Mouse (Mus musculus): ENCODE data around the gene Polr3e.

Gene Polr3e

DNA sequence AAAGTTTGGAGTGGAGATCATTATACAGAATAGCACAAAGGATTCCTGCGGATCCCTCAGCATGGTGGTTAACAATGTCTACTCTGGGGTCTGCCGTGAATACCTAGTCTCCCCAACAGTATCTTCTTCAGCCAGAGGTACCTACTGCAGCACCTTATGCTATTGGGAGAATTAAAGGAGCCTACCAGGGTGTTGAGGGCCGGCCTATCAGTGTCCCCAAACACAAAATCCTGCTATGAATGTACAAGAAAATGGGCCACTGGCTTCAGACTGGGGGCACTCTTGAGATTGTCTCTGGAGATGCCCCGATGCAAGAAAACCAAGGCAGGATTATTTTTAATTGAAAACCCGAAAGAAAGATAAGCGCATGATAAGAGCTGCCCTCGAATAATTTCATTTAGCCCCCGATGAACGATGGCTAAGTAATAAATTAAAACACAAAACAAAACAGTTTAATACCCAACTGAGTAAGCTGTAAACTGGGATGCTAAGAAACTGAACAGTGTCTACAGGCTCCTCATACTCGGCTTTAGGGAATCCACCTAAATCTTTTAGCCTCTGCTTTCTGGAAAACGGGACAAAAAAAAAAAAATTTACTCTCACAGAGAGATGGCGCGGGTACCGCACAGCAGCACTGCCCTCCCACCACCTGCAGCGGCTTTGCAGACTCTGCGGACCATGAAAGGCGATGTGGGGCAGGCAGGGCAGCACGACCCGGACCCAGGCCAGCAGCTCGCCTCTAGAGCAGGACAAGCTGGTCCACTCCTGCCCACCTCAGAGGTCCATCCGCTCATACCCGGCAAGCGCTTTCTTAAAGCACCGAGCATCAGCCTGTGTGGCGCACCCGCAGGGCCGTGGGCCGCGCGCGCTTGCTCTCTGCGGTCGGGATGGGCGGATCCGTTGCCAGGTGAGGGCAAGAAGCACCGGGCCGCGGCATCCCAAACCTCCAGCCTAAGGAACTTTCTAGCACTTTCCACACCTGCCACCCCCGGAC, 63.7 kb downstream of the Polr3e start:
- DNase-seq: peak; percentile 59 to 75

DNA sequence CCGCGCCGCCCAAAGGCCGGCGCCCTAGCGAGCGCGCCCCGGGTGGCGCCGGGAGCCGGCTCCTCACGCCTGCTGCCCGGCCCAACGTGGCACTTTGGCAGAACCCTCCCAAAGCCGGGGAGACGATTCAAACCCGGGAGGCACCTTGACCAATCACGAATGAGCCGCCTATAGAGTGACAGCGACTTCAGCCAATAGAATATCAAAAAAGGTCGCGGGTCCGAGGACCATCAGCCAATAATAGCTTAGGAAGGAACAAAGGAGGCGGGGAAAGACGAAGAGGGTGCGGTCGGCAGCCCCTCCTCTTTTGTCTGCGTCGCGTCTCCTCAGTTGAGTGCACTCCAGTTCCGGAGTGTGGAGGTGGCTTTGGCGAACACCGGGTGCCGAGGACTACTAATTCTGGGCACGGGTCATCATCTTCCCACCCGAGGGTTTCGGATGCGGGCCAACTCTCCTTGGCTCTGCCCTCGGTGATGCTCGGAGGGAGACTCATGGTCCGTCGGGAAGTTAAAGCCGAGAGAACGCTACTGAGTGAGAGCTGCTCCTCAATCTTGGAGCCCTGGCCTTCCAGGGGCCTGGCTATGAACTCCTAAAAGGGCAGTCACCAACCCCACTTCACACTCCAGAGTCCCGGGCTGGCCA, 64.8 kb downstream of the Polr3e start, which contains the start of the genes Cdr2 and Mfsd13b:
Cdr2 (minus strand) TSS at position 113 of the 642 bp plus-strand sequence.
Mfsd13b (plus strand) TSS at position 310 of the 642 bp plus-strand sequence.
- peak; percentile 89 to 93 for DNase-seq

DNA sequence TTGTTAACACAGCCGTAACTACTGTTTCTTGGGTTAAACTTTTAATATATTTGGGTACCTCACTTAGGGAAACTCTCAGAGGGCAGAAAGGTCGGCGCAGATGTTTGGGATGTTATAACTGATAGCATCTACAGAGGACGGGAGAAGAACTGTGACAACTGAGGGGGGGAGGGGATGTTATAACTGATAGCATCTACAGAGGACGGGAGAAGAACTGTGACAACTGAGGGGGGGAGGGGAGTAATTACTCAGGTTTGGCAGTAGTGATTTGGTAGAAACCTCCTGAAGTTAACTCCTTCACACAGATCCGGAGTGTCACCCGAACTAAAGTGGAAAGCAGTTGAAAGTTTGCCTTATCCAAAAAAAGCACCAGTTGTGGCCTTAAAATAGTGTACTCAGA, 65.4 kb downstream of the Polr3e start:
- DNase-seq: no peak

DNA sequence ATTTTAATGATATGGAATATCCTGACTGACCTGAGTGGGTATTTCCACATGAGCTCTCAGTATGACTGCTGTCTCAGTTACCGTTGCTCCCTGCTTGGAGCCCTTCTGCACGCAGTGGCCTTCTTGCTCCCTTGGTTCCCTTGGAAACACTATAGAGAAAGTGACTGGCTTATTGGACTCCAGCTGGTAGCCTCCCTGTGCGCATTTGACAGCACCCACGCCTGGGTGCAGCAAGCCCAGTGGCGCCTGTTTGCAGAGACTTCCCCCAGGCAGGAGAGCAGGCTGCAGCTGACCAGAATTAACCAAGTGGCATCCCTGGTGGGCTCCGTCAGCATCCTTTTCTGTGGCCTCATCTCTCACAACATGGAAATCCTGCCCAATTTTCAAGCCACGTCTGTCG, 73.6 kb downstream of the Polr3e start:
- no peak for DNase-seq
